Mouse (Mus musculus) ES-E14 (cell line): Measurements from ENCODE around the gene Mrpl10. TPM values are rescaled to one million over a fixed set of nuclear protein-coding genes. Genes with fewer than 3 reads are reported as not detected.

ENCODE experiments used
- DNase-seq: peaks from one replicate; pipeline ENCODE4 v3.0.0-alpha.2; 2013; ENCODE audit warnings: low read depth, low spot score
- H3K27ac ChIP-seq: 2 replicates; pipeline ENCODE4 v1.5.1; 2012; ENCODE audit warnings: low read depth, mild to moderate bottlenecking, low read length, moderate library complexity, mixed read lengths; ENCODE audit not compliant: poor library complexity, insufficient read depth, severe bottlenecking
- H3K36me3 ChIP-seq: 2 replicates; pipeline ENCODE4 v1.6.1; 2012; ENCODE audit warnings: mild to moderate bottlenecking, low read length, moderate library complexity, mixed read lengths; ENCODE audit not compliant: control insufficient read depth, poor library complexity, insufficient read depth, severe bottlenecking
- H3K4me1 ChIP-seq, 2 experiments: fragments of 150-350 bp in 1 of 2; sonication (generic) in 1 of 2; 2 replicates each; pipeline ENCODE4 v1.6.1; 2012; ENCODE audit warnings: low read length in 2 of 2, mild to moderate bottlenecking in 1 of 2, mixed read lengths in 1 of 2; ENCODE audit not compliant: control insufficient read depth in 2 of 2, insufficient read depth in 2 of 2, poor library complexity in 1 of 2
- H3K4me3 ChIP-seq, 2 experiments: fragments of 150-350 bp in 1 of 2; sonication (generic) in 1 of 2; 2 replicates each; pipeline ENCODE4 v1.5.1; 2012; ENCODE audit warnings: low read length in 2 of 2, low read depth in 1 of 2, mild to moderate bottlenecking in 1 of 2, mixed read lengths in 1 of 2; ENCODE audit not compliant: insufficient read depth in 1 of 2, poor library complexity in 1 of 2, severe bottlenecking in 1 of 2
- H3K9ac ChIP-seq: 2 replicates; pipeline ENCODE4 v1.6.1; 2012; ENCODE audit warnings: low read depth, mild to moderate bottlenecking, low read length, mixed read lengths; ENCODE audit not compliant: poor library complexity, insufficient read depth, severe bottlenecking
- H3K9me3 ChIP-seq: fragments of 150-350 bp; sonication (generic); 2 replicates; pipeline ENCODE4 v1.6.1; 2012; ENCODE audit warnings: low read depth, mild to moderate bottlenecking, low read length; ENCODE audit not compliant: control insufficient read depth, insufficient read depth
- CHD2 ChIP-seq: IDR thresholded peaks from 2 replicates; pipeline ENCODE4 v1.6.1; 2014; ENCODE audit warnings: mild to moderate bottlenecking, low read depth, low read length, inconsistent platforms
- HCFC1 ChIP-seq: IDR thresholded peaks from 2 replicates; pipeline ENCODE4 v1.6.1; 2012; ENCODE audit warnings: low read length, inconsistent platforms, borderline replicate concordance; ENCODE audit not compliant: insufficient read depth
- MAFK ChIP-seq: IDR thresholded peaks from 2 replicates; pipeline ENCODE4 v1.6.1; 2014; ENCODE audit warnings: mild to moderate bottlenecking, low read depth, low read length, inconsistent platforms; ENCODE audit not compliant: insufficient read depth
- ZC3H11A ChIP-seq: IDR thresholded peaks from 2 replicates; pipeline ENCODE4 v1.6.1; 2012; ENCODE audit warnings: low read depth, mild to moderate bottlenecking, inconsistent platforms, low read length, borderline replicate concordance
- ZNF384 ChIP-seq: IDR thresholded peaks from 2 replicates; pipeline ENCODE4 v1.6.1; 2012; ENCODE audit warnings: low read depth, low read length, inconsistent platforms
- in situ Hi-C, 2 experiments: fragments of 600-800 bp; cut with MboI; formaldehyde crosslinking; loops; one replicate each; pipeline ENCODE4 v1.15.1; 2025; ENCODE audit warnings: low sequenced_read_pairs in 2 of 2, inconsistent platforms in 1 of 2; ENCODE audit not compliant: unreplicated experiment in 2 of 2
- total RNA-seq: library from RNA; depleted of rRNA; stranded (reverse); fragments of 300-350 nt; gene quantifications from 2 replicates; pipeline ENCODE4 v1.2.3, GENCODE M21; 2012

Gene Mrpl10
- total RNA-seq, 1 experiment: 70.3 TPM

DNA sequence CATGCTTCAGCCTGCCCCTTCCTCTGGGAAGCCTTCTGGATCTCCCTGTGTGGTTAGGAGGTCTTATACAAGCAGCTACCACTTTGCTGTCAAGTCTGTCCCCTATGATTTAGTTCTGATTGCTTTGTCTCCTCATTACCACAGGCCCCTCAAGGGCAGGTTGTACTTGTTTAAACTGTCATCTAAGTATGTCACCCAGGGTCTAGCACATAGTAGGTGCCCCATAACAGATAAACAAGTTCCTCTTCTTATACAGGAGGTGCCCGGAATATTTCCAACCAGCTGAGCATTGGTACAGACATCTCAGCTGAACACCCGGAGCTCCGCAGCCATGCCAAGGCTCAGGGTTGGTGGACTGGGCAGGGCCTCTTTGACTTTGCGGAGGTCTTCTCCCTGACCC, 8.9 kb upstream of the Mrpl10 start:
- H3K4me1 ChIP-seq: 0 out of 4 replicates have a peak, but pooled peaks cover 0 to 2% of the 10 kb centered on the region in 2 experiments
- H3K9ac ChIP-seq: no peak overlapping the region
- H3K36me3 ChIP-seq: peaks cover 4% of the 10 kb centered on the region; the same call in 1 of the 2 replicates
- TF ChIP-seq ZNF384: no peak
- TF ChIP-seq ZC3H11A: no peak
- TF ChIP-seq MAFK: no peak
- TF ChIP-seq CHD2: no peak
- no peak for TF ChIP-seq HCFC1
- no peak overlapping the region for H3K27ac ChIP-seq
- H3K4me3 ChIP-seq: no peak overlapping the region
- in situ Hi-C loops: no loop called here
- DNase-seq: no peak
- no peaks in the 10 kb centered on the region for H3K9me3 ChIP-seq

DNA sequence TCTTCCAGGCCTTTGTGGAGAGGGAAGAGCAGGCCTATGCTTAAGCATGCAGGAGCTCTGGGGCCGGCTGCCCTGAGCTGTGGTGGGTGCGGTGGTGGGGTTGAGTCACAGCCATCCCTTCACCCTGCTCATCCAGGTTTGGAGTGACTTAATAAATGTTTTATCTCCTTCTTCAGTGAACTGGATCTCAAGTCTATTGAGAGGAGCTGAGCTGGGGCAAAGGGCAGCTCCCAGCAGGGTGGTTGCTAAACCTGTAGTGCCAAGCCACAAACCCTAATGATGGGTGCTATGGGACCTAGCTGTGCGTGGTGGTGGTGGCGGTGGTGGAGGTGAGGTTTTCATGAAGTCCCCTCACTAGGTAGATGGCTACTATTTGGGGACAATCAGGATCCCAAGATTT, 7.6 kb upstream of the Mrpl10 start:
- no peak for TF ChIP-seq CHD2
- no peak for TF ChIP-seq ZC3H11A
- no peak for TF ChIP-seq ZNF384
- no peak overlapping the region for H3K9ac ChIP-seq
- peaks cover 4% of the 10 kb centered on the region; the same call in 1 of the 2 replicates for H3K36me3 ChIP-seq
- no peaks in the 10 kb centered on the region for H3K9me3 ChIP-seq
- in situ Hi-C loops: no loop called here
- H3K27ac ChIP-seq: no peak overlapping the region
- no peak overlapping the region for H3K4me3 ChIP-seq
- peaks cover 0 to 3% of the 10 kb centered on the region in 2 experiments; a peak in 1 of 4 replicates for H3K4me1 ChIP-seq
- no peak for DNase-seq

- peaks cover 0 to 11% of the 10 kb centered on the region in 2 experiments; a peak in 1 of 4 replicates for H3K4me1 ChIP-seq
- peaks cover 4% of the 10 kb centered on the region; the same call in 1 of the 2 replicates for H3K36me3 ChIP-seq
- in situ Hi-C loops: no loop called here
- no peak overlapping the region for H3K27ac ChIP-seq
- no peaks in the 10 kb centered on the region for H3K9me3 ChIP-seq
- H3K9ac ChIP-seq: no peak overlapping the region
- no peak overlapping the region for H3K4me3 ChIP-seq
- no peak for TF ChIP-seq CHD2
- no peak for TF ChIP-seq HCFC1
- no peak for DNase-seq
These were observed 5.2 kb upstream of the Mrpl10 start for GRCm38 (mm10) chr11:97036141-97036540.

DNA sequence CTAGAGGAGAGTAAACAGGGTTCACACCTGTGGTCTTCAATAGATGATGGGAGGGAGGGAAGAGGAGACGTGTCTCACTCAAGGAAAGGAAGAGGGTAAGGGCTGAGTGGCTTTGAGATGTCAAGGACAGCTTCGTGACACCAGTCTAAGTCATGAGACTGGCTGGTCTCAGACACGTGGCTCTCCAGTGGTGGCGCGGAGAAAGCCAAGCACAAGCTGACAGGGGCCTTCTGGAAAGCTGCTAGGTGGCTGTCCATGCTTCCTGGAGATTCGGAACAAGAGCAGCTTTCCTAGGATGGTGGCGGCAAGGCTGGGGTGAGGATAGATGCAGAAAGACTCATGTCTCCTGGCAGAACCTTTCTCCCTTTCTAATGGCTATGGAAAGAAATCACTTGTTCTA, 2.5 kb upstream of the Mrpl10 start:
- Histone ChIP-seq H3K4me1 (peaks cover 0 to 11% of the 10 kb centered on the region in 2 experiments; a peak in 1 of 4 replicates), H3K4me3 (no peak overlapping the region), H3K27ac (no peak overlapping the region), H3K9ac (no peak overlapping the region), H3K9me3 (no peaks in the 10 kb centered on the region), H3K36me3 (no peaks in the 10 kb centered on the region)
- in situ Hi-C loops: no loop called here
- no peak for TF ChIP-seq CHD2
- DNase-seq: no peak

- TF ChIP-seq HCFC1 (no peak), ZC3H11A (no peak), MAFK (no peak), ZNF384 (no peak), CHD2 (no peak)
- peaks cover 6% of the 10 kb centered on the region; the same call in 1 of the 2 replicates for H3K36me3 ChIP-seq
- H3K9me3 ChIP-seq: no peaks in the 10 kb centered on the region
- DNase-seq: no peak
- H3K4me1 ChIP-seq: peaks cover 0 to 13% of the 10 kb centered on the region in 2 experiments; a peak in 2 of 4 replicates
- H3K9ac ChIP-seq: no peak overlapping the region
- H3K4me3 ChIP-seq: no peak overlapping the region
- H3K27ac ChIP-seq: no peak overlapping the region
- in situ Hi-C loops: no loop called here
These were observed 899 bp upstream of the Mrpl10 start for GRCm38 (mm10) chr11:97040301-97041021.
